Mouse (Mus musculus): Measurements from ENCODE around the gene Cars2. TPM values are rescaled to one million over a fixed set of nuclear protein-coding genes. Genes with fewer than 3 reads are reported as not detected.
"Not testable (repeated sequence)": the region's sequence is repeated elsewhere in the genome, so short reads cannot be mapped to it uniquely, and the experiment has no call there.

Gene Cars2
- polyA plus RNA-seq, 1 experiment from 2014 or later = 46.2 TPM

- ATAC-seq = no peak
- CTCF ChIA-PET = interaction anchor here (1.0 to 2.4 kb wide), 2 partner anchors 11 to 16 kb away, joined by 3 to 8 read pairs; no protein-coding TSS in a partner anchor
- POLR2A ChIA-PET = interaction anchor here (2.4 to 2.6 kb wide), 2 partner anchors 15 to 24 kb away, joined by 11 to 22 read pairs; no protein-coding TSS in a partner anchor
- in situ Hi-C loops (cut with MboI; ENCODE audit: low pct_unique_long_range_greater_than_20kb) = no loop called here
- H3K27me3 ChIP-seq = no peaks in the 10 kb centered on the region
- no peak for TF ChIP-seq CTCF (IDR thresholded peaks at IDR 0.05)
- no peak for DNase-seq (ENCODE audit: low read depth, low spot score)
Measured at GRCm38 (mm10) chr8:11475876-11476275, 74.7 kb downstream of the Cars2 start.

DNA sequence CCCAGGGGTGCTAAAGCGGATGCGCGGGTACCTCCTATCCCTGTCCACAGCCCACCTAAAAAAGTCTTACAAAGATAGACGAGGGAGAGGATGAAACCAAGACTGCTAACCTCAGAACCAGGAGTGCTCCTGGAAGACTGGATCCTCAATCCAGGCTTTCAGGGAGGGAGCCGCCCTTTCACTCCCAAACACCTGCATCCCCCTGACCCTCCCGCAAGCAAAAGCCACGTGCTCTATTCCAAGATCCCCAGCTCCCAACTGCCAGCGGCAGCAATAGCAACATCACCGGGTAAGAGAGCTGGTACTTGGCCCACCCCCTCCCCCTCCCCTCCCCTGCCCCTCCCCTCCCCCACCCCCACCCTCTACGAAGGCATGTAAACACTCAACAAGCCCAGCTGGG lies 75.2 kb downstream of the Cars2 start:
- POLR2A ChIA-PET = interaction anchor here (2.4 to 2.6 kb wide), 2 partner anchors 14 to 24 kb away, joined by 11 to 22 read pairs; no protein-coding TSS in a partner anchor
- in situ Hi-C loops (cut with MboI; ENCODE audit: low pct_unique_long_range_greater_than_20kb) = no loop called here
- CTCF ChIA-PET = interaction anchor here (1.0 kb wide), 1 partner anchor 11 kb away, joined by 3 read pairs; no protein-coding TSS in a partner anchor
- ATAC-seq (no peak), DNase-seq (ENCODE audit: low read depth, low spot score) (no peak)
- no peaks in the 10 kb centered on the region for H3K27me3 ChIP-seq
- TF ChIP-seq CTCF (IDR thresholded peaks at IDR 0.05) = no peak

GRCm38 (mm10) chr8:11473072-11473471 lies 77.5 kb downstream of the Cars2 start:
- no peak for TF ChIP-seq CTCF (IDR thresholded peaks at IDR 0.05)
- ATAC-seq (no peak), DNase-seq (ENCODE audit: low read depth, low spot score) (no peak)
- in situ Hi-C loops (cut with MboI; ENCODE audit: low pct_unique_long_range_greater_than_20kb) = no loop called here
- no peaks in the 10 kb centered on the region for H3K27me3 ChIP-seq
- ChIA-PET CTCF (interaction anchor here (2.6 kb wide), 1 partner anchor 14 kb away, joined by 9 read pairs; no protein-coding TSS in a partner anchor), POLR2A (interaction anchor here (0.6 to 1.7 kb wide), 2 partner anchors 10 to 23 kb away, joined by 3 read pairs; no protein-coding TSS in a partner anchor)

DNA sequence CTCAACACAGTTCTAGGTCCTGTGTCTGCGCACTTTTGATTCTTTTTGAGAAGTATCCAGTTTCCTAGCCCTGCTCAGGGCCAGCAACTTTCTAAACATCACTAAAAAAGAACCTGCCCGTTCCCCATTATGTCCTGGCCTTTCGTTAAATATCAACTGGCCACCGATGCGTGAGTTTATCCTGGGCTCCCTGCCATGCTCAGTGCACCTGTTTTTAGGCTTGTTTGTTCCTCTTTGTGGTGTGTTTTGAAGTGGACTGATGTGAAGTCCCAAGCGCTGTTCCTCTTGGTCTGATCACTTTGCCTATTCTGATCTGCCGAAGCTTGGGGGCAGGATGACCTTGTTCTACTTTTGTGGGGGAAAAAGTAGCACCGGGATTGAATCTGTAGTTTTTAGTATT lies 79.3 kb downstream of the Cars2 start:
- CTCF ChIA-PET = interaction anchor here (1.7 to 2.6 kb wide), 2 partner anchors 16 to 21 kb away, joined by 5 to 9 read pairs; no protein-coding TSS in a partner anchor
- no peak for TF ChIP-seq CTCF (IDR thresholded peaks at IDR 0.05)
- no peak for ATAC-seq
- in situ Hi-C loops (cut with MboI; ENCODE audit: low pct_unique_long_range_greater_than_20kb) = no loop called here
- POLR2A ChIA-PET = no interaction called here
- no peak for DNase-seq (ENCODE audit: low read depth, low spot score)
- H3K27me3 ChIP-seq = no peaks in the 10 kb centered on the region

- TF ChIP-seq CTCF (IDR thresholded peaks at IDR 0.05) = no peak
- H3K27me3 ChIP-seq = no peaks in the 10 kb centered on the region
- ChIA-PET POLR2A (no interaction called here), CTCF (interaction anchor here (1.2 to 2.6 kb wide), 3 partner anchors 16 to 35 kb away, joined by 3 to 9 read pairs (median 5); no protein-coding TSS in a partner anchor)
- DNase-seq (ENCODE audit: low read depth, low spot score) (no peak), ATAC-seq (no peak)
- in situ Hi-C loops (cut with MboI; ENCODE audit: low pct_unique_long_range_greater_than_20kb) = no loop called here
Measured at GRCm38 (mm10) chr8:11470694-11471093, 79.9 kb downstream of the Cars2 start.

- no peak for ATAC-seq
- TF ChIP-seq CTCF (IDR thresholded peaks at IDR 0.05) = no peak
- CTCF ChIA-PET = interaction anchor here (0.6 to 1.9 kb wide), 7 partner anchors 8 to 28 kb away, joined by 3 to 5 read pairs (median 5); no protein-coding TSS in a partner anchor
- in situ Hi-C loops (cut with MboI; ENCODE audit: low pct_unique_long_range_greater_than_20kb) = no loop called here
- DNase-seq (ENCODE audit: low read depth, low spot score) = no peak
- H3K27me3 ChIP-seq = no peaks in the 10 kb centered on the region
- POLR2A ChIA-PET = no interaction called here
Measured at GRCm38 (mm10) chr8:11469095-11469494, 81.5 kb downstream of the Cars2 start.

- in situ Hi-C loops (cut with MboI; ENCODE audit: low pct_unique_long_range_greater_than_20kb); DNase-seq (ENCODE audit: low read depth, low spot score); ATAC-seq; H3K27me3 ChIP-seq: not testable (repeated sequence)
- ChIA-PET CTCF (interaction anchor here (1.4 to 2.1 kb wide), 3 partner anchors 13 to 20 kb away, joined by 4 to 10 read pairs (median 7); partner anchors contain the start of gene Rab20), POLR2A (interaction anchor here (3.5 kb wide), 1 partner anchor 16 kb away, joined by 10 read pairs; no protein-coding TSS in a partner anchor)
Measured at GRCm38 (mm10) chr8:11466528-11466927, 84.1 kb downstream of the Cars2 start.

DNA sequence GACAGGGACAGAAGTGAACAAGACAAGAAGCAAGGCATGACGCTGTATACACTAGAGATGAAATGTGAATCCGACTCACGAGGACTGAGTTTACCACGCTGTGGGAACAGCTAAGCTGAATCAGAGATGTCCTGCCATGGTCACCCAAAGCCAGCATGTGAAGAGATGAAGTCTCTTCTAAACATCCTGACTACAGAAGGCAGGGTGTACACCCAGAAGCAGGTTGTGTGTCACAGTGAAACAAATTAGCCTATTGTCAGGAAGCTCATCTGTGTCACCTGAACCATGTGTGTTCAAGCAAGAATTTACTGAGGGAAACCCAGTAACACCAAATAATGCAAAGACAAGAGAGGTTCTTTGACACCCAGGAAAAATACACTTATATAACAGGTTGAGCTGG lies 85.0 kb downstream of the Cars2 start:
- no peaks in the 10 kb centered on the region for H3K27me3 ChIP-seq
- no peak for DNase-seq (ENCODE audit: low read depth, low spot score)
- ChIA-PET POLR2A (interaction anchor here (0.6 to 3.5 kb wide), 3 partner anchors 10 to 227 kb away, joined by 3 to 10 read pairs (median 3); no protein-coding TSS in a partner anchor), CTCF (interaction anchor here (0.9 to 2.1 kb wide), 5 partner anchors 9 to 22 kb away, joined by 3 to 10 read pairs (median 4); partner anchors contain the start of gene Rab20)
- in situ Hi-C loops (cut with MboI; ENCODE audit: low pct_unique_long_range_greater_than_20kb) = no loop called here
- TF ChIP-seq CTCF (IDR thresholded peaks at IDR 0.05) = no peak
- ATAC-seq = no peak

- ChIA-PET POLR2A (interaction anchor here (0.5 to 3.5 kb wide), 3 partner anchors 12 to 227 kb away, joined by 4 to 10 read pairs (median 8); no protein-coding TSS in a partner anchor), CTCF (interaction anchor here (1.0 to 2.6 kb wide), 3 partner anchors 8 to 22 kb away, joined by 3 to 10 read pairs (median 8); no protein-coding TSS in a partner anchor)
- DNase-seq (ENCODE audit: low read depth, low spot score) (no peak), ATAC-seq (no peak)
- H3K27me3 ChIP-seq = no peaks in the 10 kb centered on the region
- in situ Hi-C loops (cut with MboI; ENCODE audit: low pct_unique_long_range_greater_than_20kb) = no loop called here
- TF ChIP-seq CTCF (IDR thresholded peaks at IDR 0.05) = no peak
Measured at GRCm38 (mm10) chr8:11464707-11464964, 85.9 kb downstream of the Cars2 start.

Other genes starting within 250 kb of the Cars2 start
- 206 TPM for gene Col4a2, start 238.0 kb downstream of the Cars2 start, polyA plus RNA-seq (2021)
- gene Col4a1, start 238.0 kb downstream of the Cars2 start, polyA plus RNA-seq (2021) = 336 TPM
- gene Rab20, start 72.1 kb downstream of the Cars2 start, polyA plus RNA-seq (2021) = 70.7 TPM
- gene Naxd, start 53.3 kb downstream of the Cars2 start, polyA plus RNA-seq (2021) = 108 TPM
- gene Ing1, start 4.8 kb upstream of the Cars2 start, polyA plus RNA-seq (2021) = 71.3 TPM
- 78.7 TPM for gene Ankrd10, start 85.0 kb upstream of the Cars2 start, polyA plus RNA-seq (2021)
- not detected for gene 1700016D06Rik, start 150.3 kb upstream of the Cars2 start, polyA plus RNA-seq (2021)
- 53.7 TPM for gene Arhgef7, start 176.9 kb upstream of the Cars2 start, polyA plus RNA-seq (2021)

Data from Patski (cell line).